Mouse (Mus musculus) midbrain, embryonic 14.5 days (tissue): ENCODE measurements at regions not wholly inside any gene's neighbourhood (a gene's known extent, or its start where the extent isn't known, plus 50 kb on each side); places are given as distances from the start of the nearest gene placed in this dataset.

ENCODE experiments used
- ATAC-seq: fragments of 200-750 bp; cut with Nextera tagmentation; 2 replicates; pipeline ENCODE4 v1.8.0; 2017; ENCODE audit warnings: moderate number of reproducible peaks, moderate library complexity; ENCODE audit not compliant: low FRiP score, low TSS enrichment
- DNase-seq: peaks from one replicate; pipeline ENCODE4 v3.0.0-alpha.2; 2015
- H3K27ac ChIP-seq: fragments of 300-500 bp; sonication (generic); replicated peaks from 2 replicates; pipeline ENCODE4 v1.5.1; 2014; ENCODE audit warnings: mild to moderate bottlenecking, low read depth, low read length, moderate library complexity
- H3K27me3 ChIP-seq: fragments of 300-500 bp; sonication (generic); 2 replicates; pipeline ENCODE4 v1.6.1; 2014; ENCODE audit warnings: low read length, control low read depth, mixed read lengths; ENCODE audit not compliant: control insufficient read depth, insufficient read depth
- H3K36me3 ChIP-seq: fragments of 300-500 bp; sonication (generic); 2 replicates; pipeline ENCODE4 v1.6.1; 2014; ENCODE audit warnings: low read length, control low read depth; ENCODE audit not compliant: control insufficient read depth, insufficient read depth
- H3K4me1 ChIP-seq: fragments of 300-500 bp; sonication (generic); 2 replicates; pipeline ENCODE4 v1.6.1; 2014; ENCODE audit warnings: mild to moderate bottlenecking, antibody characterized with exemption, low read length, control low read depth; ENCODE audit not compliant: control insufficient read depth, insufficient read depth
- H3K4me2 ChIP-seq: fragments of 300-500 bp; sonication (generic); 2 replicates; pipeline ENCODE4 v1.6.1; 2014; ENCODE audit warnings: mild to moderate bottlenecking, low read length, moderate library complexity
- H3K4me3 ChIP-seq: fragments of 300-500 bp; sonication (generic); replicated peaks from 2 replicates; pipeline ENCODE4 v1.5.1; 2014; ENCODE audit warnings: low read depth, low read length
- H3K9ac ChIP-seq: fragments of 300-500 bp; sonication (generic); replicated peaks from 2 replicates; pipeline ENCODE4 v1.6.1; 2014; ENCODE audit warnings: mild to moderate bottlenecking, low read length, moderate library complexity
- H3K9me3 ChIP-seq: fragments of 300-500 bp; sonication (generic); 2 replicates; pipeline ENCODE4 v1.6.1; 2016; ENCODE audit warnings: low read length, control low read depth, mixed read lengths; ENCODE audit not compliant: control insufficient read depth
- WGBS: fragments of 180-500 bp; shearing (Covaris S2); extraction: QIAGEN DNeasy Blood & Tissue Kit; methylation state at CpG from one replicate; pipeline ENCODE4 v1.1.7; 2014; 5-methylcytosine and 5-hydroxymethylcytosine counted together

DNA sequence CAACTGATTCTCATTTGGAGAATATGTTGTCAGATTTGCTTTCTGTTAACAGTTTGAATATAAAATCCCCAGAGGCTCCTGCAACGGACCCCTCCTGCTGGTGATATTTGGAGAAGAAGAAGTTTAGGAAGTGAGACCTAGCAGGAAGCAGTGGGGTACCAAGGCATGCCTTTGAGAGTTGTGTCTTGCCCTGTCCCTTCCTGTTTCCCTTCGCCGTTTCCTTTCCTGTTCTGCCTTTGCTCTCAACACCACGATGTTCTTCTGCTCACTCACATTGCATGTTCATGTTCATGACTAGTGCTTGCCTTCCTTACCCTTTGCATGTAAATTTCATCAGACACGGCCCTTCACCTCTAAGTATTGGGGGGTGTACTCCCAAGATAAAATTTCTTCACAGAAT, 254.0 kb downstream of the Tle4 start:
- H3K9ac ChIP-seq = no peak overlapping the region
- ATAC-seq = no peak
- H3K4me2 ChIP-seq = no peak overlapping the region
- no peaks in the 10 kb centered on the region for H3K9me3 ChIP-seq
- 0 out of 2 replicates have a peak, but pooled peaks cover 3% of the 10 kb centered on the region for H3K27me3 ChIP-seq
- DNase-seq = no peak
- 84% methylated on average over 5 of the region's 5 CpGs for WGBS
- H3K27ac ChIP-seq = no peak overlapping the region
- no peak overlapping the region for H3K4me3 ChIP-seq
- no peaks in the 10 kb centered on the region for H3K4me1 ChIP-seq
- H3K36me3 ChIP-seq = no peaks in the 10 kb centered on the region

DNA sequence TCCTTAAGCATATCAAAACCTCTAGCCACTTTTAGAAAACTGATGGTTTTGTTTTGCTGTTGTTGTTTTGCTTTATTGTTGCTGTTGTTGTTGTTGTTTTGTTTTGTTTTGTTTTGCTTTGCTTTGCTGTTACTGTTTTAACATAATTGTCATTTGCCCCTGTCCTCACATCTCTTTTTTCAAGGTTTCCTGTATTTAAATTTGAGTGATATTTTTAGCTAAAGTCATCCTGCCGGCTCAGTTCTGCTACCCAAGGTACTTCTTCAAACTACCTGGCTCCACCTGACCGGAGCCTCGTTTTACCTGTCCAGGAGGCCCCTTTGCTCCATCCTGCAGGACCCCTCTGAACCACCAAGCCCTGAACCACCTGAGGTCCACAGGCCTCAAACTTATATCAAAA, 253.4 kb downstream of the Tle4 start:
- no peaks in the 10 kb centered on the region for H3K36me3 ChIP-seq
- H3K9me3 ChIP-seq = no peaks in the 10 kb centered on the region
- H3K9ac ChIP-seq = no peak overlapping the region
- ATAC-seq (no peak), DNase-seq (no peak)
- no peaks in the 10 kb centered on the region; the same call in 1 of the 2 replicates for H3K4me1 ChIP-seq
- H3K27me3 ChIP-seq = 0 out of 2 replicates have a peak, but pooled peaks cover 3% of the 10 kb centered on the region
- H3K4me2 ChIP-seq = no peak overlapping the region
- H3K27ac ChIP-seq = no peak overlapping the region
- 92% methylated on average over 3 of the region's 3 CpGs for WGBS
- H3K4me3 ChIP-seq = no peak overlapping the region

DNA sequence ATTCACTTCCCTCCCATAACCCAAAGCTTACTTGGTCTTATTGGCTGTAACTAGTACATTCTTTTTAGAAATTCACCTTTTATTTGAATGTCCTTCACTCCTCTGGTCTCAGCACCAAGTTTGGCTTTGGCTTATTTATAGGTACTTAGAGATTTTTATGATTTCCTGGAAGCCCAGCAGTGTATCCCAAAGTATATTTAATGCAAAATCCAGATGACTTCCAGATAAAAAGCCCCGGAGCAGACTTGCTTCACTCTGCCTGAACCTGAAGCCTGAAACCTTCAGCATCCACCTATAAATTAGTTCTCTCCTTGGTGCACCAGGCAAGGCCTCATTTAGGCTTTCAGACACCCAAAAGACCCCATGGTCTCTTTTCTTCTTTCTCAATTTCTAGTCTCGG, 250.8 kb downstream of the Tle4 start:
- Histone ChIP-seq H3K4me3 (no peak overlapping the region), H3K9me3 (no peaks in the 10 kb centered on the region), H3K4me2 (no peak overlapping the region), H3K27me3 (peaks cover 6% of the 10 kb centered on the region; the same call in 1 of the 2 replicates), H3K36me3 (no peaks in the 10 kb centered on the region), H3K9ac (no peak overlapping the region), H3K27ac (no peak overlapping the region), H3K4me1 (peaks cover 4% of the 10 kb centered on the region; the same call in 1 of the 2 replicates)
- WGBS = 55% methylated on average over 2 of the region's 2 CpGs
- no peak for DNase-seq
- no peak for ATAC-seq

DNA sequence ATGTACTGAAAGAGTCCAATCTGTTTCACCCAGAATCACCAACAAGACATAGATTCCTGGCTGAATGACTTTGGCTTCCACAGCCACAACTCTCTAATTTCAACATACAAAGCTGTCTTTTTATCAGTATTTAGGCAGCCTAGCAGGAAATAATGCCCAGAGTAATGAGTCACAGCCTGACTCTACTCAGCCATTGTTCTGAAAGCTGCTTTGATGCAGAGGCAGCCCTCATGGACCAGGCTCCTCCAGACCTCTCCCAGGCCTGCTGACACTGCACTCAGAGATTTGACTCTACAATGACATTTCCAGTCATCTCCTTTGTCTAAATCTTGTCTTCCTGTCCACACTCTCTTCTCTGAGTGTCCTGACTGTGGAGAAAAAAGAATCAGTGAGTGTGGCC, 250.4 kb downstream of the Tle4 start:
- Histone ChIP-seq H3K27me3 (peaks cover 8% of the 10 kb centered on the region; the same call in 1 of the 2 replicates), H3K36me3 (no peaks in the 10 kb centered on the region), H3K9me3 (no peaks in the 10 kb centered on the region), H3K4me1 (peaks cover 4% of the 10 kb centered on the region; the same call in 1 of the 2 replicates), H3K4me3 (no peak overlapping the region), H3K27ac (no peak overlapping the region), H3K9ac (no peak overlapping the region), H3K4me2 (no peak overlapping the region)
- DNase-seq = no peak
- no peak for ATAC-seq

DNA sequence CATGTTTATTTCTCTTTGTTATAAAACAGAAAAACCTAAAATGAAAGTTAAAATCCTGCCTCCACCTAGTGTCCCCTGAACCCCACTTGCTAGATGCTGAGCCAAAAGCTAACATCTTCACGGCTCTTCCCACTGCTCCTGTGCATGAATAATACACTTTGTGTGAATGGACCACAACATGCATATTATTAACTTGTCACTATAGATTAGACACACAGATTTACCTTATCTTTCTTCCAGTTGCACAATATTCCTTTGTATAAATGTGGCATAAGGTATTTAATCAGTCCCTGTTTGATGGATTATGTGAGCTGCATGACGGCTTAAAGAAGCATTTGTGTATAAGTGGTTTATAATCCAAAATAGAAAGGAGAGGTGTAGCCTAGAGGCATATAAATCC, 248.1 kb downstream of the Tle4 start:
- peak; percentile 50; the same call in 1 of the 2 replicates for ATAC-seq
- Histone ChIP-seq H3K4me1 (peaks cover 4% of the 10 kb centered on the region; the same call in 1 of the 2 replicates), H3K9me3 (no peaks in the 10 kb centered on the region), H3K36me3 (no peaks in the 10 kb centered on the region), H3K4me2 (no peak overlapping the region), H3K9ac (no peak overlapping the region), H3K4me3 (no peak overlapping the region), H3K27ac (no peak overlapping the region), H3K27me3 (peaks cover 8% of the 10 kb centered on the region; the same call in 1 of the 2 replicates)
- DNase-seq = peak; percentile 37
- 21% methylated on average over 2 of the region's 2 CpGs for WGBS

DNA sequence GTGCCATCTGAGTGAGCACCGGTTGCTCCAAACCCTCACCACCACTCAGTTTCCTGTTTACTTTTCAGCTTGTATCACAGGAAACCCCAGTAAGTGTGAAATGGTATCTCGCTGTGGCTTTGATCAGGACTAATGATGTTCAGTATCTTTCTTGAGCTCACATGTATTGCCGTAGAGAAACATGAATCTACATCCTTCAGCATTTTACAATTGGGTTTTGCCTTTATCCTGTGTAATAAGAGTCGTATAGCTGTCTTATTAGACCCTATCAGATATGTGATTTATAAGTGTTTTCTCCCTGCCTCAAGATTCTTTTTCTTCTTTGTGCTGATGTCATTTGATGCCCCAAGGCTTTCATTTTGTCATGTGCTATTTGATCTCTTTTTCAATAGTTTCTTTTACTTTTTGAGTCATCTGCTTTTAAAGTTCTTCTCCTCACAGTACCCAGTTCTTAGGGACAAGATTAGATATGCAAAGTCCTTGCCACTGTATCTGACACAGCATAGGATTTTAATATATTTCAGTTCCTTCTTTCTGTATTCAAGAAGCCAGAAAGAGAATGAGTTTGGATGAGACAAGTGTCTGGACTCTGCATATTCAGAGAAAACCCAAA, 246.0 kb downstream of the Tle4 start:
- H3K36me3 ChIP-seq = no peaks in the 10 kb centered on the region
- 89% methylated on average over 4 of the region's 4 CpGs for WGBS
- H3K27ac ChIP-seq = no peak overlapping the region
- H3K4me1 ChIP-seq = peaks cover 4% of the 10 kb centered on the region; the same call in 1 of the 2 replicates
- no peak for DNase-seq
- peaks cover 8% of the 10 kb centered on the region; the same call in 1 of the 2 replicates for H3K27me3 ChIP-seq
- H3K4me3 ChIP-seq = no peak overlapping the region
- no peak overlapping the region for H3K9ac ChIP-seq
- no peak overlapping the region for H3K4me2 ChIP-seq
- ATAC-seq = no peak
- no peaks in the 10 kb centered on the region for H3K9me3 ChIP-seq

DNA sequence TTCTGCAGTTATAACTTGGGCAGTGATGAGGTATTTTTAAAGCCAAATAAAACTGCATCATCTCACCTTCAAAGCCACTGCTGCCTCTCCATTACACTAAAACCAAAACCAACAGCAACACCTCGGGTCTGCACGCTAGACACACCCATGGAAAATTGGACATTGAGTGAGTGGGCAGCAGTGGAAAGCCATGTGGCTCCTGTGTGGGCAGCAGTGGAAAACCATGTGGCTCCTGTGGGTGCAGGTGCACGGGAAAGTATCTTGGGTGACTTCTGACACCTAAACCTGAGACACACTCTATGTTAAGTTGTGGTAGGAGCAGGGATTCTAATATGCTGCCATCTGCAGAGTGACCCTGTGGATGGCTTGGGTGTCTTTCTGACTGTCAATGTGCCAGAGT, 245.3 kb downstream of the Tle4 start:
- Histone ChIP-seq H3K27me3 (peaks cover 11% of the 10 kb centered on the region; the same call in 1 of the 2 replicates), H3K4me3 (no peak overlapping the region), H3K27ac (no peak overlapping the region), H3K36me3 (no peaks in the 10 kb centered on the region), H3K9me3 (no peaks in the 10 kb centered on the region), H3K9ac (no peak overlapping the region), H3K4me1 (peaks cover 4% of the 10 kb centered on the region; the same call in 1 of the 2 replicates), H3K4me2 (no peak overlapping the region)
- DNase-seq (no peak), ATAC-seq (no peak)
- 95% methylated on average over 3 of the region's 3 CpGs for WGBS

DNA sequence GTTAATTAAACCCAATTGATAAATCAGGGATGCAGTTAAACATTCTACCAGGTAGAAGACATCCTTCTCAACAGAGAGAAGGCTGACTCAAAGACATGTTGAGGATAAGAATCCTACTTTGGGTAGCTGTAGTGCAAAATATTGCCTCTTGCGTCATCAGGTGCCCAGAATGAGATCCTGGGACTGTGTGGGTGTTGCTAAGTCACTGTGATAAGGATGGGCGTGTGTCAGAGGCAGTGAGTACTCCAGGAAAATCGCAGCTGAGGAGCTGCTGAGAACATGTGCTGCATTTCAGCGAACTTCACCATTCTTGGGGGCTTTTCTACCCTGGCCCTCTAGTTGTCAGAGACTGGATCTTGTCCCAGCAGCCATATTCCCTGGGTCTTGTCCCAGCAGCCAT, 244.7 kb downstream of the Tle4 start:
- peaks cover 11% of the 10 kb centered on the region; the same call in 1 of the 2 replicates for H3K27me3 ChIP-seq

DNA sequence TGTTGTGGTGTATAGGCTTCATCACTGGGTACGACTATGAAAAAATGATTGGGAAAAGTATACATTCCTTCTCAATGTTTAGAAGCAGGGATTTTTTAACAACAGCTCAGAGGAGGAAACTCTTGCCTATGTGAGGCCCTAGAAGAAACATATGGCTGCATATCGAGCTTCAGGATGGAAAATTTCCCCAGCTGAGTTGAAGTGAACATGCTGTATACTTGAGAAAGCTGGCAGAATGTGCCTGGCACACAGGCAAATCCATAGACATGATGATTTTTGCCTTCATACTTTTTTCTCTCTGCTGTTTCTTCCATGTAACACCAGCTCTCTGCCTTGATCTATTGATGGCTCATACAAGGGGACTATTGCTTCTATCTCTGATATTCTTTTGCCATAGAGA, 242.7 kb downstream of the Tle4 start:
- DNase-seq (no peak), ATAC-seq (no peak)
- no peak overlapping the region for H3K9ac ChIP-seq
- no peak overlapping the region for H3K4me2 ChIP-seq
- H3K36me3 ChIP-seq = no peaks in the 10 kb centered on the region
- 0 out of 2 replicates have a peak, but pooled peaks cover 1% of the 10 kb centered on the region for H3K4me1 ChIP-seq
- no peaks in the 10 kb centered on the region for H3K9me3 ChIP-seq
- 92% methylated on average over 2 of the region's 2 CpGs for WGBS
- H3K27me3 ChIP-seq = peaks cover 15% of the 10 kb centered on the region; the same call in 1 of the 2 replicates
- H3K27ac ChIP-seq = no peak overlapping the region
- no peak overlapping the region for H3K4me3 ChIP-seq

More for the DNA sequence above, 244.7 kb downstream of the Tle4 start:
- H3K27ac ChIP-seq = no peak overlapping the region
- DNase-seq (no peak), ATAC-seq (no peak)
- no peak overlapping the region for H3K4me2 ChIP-seq
- 94% methylated on average over 4 of the region's 4 CpGs for WGBS
- H3K9me3 ChIP-seq = no peaks in the 10 kb centered on the region
- H3K4me3 ChIP-seq = no peak overlapping the region
- H3K4me1 ChIP-seq = peaks cover 4% of the 10 kb centered on the region; the same call in 1 of the 2 replicates
- H3K36me3 ChIP-seq = no peaks in the 10 kb centered on the region
- no peak overlapping the region for H3K9ac ChIP-seq
